Comparison of ENCODE assay signal across 8 mouse cellular contexts in genomic region chr4:100011563-100011962, GRCm38 (mm10).
A peak's percentile ranks its signal among the peaks of the same experiment; 100 is the strongest.
DNase-seq lines count a peak whose midpoint lies in the region; ATAC-seq lines count a peak whose summit lies in the region.
"Had no signal": no experiment of that assay in that cellular context is flagged by ENCODE, and none has a peak within 500 bp of the region (broad histone marks: within the 10 kb centered on the region; RNA-seq: fewer than 3 reads in every experiment).

No protein-coding gene starts in this region.

- intact Hi-C loops in left cerebral cortex, postnatal 4 days (cut with DNase I), result no loop called here
- intact Hi-C loops in left cerebral cortex, postnatal 10 days (cut with DNase I), result no loop called here
- intact Hi-C loops in heart, postnatal 36 days (cut with DNase I), result no loop called here

- peak; percentile 59 for DNase-seq in left cerebral cortex, postnatal 4 days
- no peak for DNase-seq in left cerebral cortex, postnatal 10 days (ENCODE audit: extremely low spot score in 1 of 2, low spot score in 2 of 2)
- DNase-seq in 3134 (ENCODE audit: extremely low read depth, insufficient read length, low spot score), result peak; percentile 32
- peak; percentile 16 for DNase-seq in Muller cell, postnatal 12 days (ENCODE audit: inconsistent ontology term)
- peak; percentile 26 to 35 for DNase-seq in heart, postnatal 36 days
- DNase-seq in layer of hippocampus, adult 8-10 months (ENCODE audit: low spot score in 2 of 2), result no peak
- DNase-seq: spleen, adult 18-20 months had no signal

- ATAC-seq in frontal cortex, adult (ENCODE audit: low TSS enrichment), result no peak

Comparison
In these comparisons a context has a peak if more than half of its experiments do, and no peak if none do; other contexts are left out.
1. DNase-seq: peak in left cerebral cortex, postnatal 4 days (single experiment), 3134 (single experiment), Muller cell, postnatal 12 days (single experiment) and heart, postnatal 36 days (2 of 2); none in left cerebral cortex, postnatal 10 days (0 of 2) and layer of hippocampus, adult 8-10 months (0 of 2).